Comparison of ENCODE assay signal across 23 mouse cellular contexts in the genomic region with DNA sequence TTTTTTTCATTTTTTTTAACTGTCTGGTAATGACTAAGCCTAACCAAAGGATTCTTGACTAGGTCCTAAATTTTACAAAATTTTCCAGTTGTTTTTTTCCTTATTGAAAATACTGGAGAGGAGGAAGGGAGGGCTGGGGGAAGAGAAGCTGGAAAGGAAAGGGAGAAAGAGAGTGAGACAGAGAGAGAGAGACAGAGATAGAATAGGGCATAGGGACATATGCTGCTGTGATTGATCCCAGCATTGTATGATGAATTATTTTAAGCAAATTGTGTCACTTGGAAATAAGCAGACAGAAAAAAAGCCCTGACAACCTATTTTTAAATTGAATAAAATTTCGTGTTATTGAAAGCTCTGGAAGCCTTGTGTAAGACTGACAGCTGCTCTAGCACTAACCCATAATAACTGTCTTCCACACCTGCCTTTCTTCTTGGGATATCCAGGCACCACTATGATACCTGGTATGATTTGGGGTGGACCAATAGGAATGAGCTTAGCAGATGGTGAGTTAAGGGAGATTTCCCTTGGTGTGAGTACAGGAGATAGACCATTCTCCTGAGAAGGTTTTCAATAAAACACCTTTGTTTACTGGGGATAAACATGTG.
DNase-seq lines count a peak whose midpoint lies in the region; ATAC-seq lines count a peak whose summit lies in the region.
"Had no signal": no experiment of that assay in that cellular context is flagged by ENCODE, and none has a peak within 500 bp of the region (broad histone marks: within the 10 kb centered on the region; RNA-seq: fewer than 3 reads in every experiment).

No protein-coding gene starts in this region.

- H3K27ac ChIP-seq in forebrain, embryonic 11.5 days (ENCODE audit: low read depth, low read length) = no peak overlapping the region
- no peak overlapping the region for H3K27ac ChIP-seq in forebrain, embryonic 14.5 days (ENCODE audit: low read depth, low read length)
- no peak overlapping the region for H3K27ac ChIP-seq in midbrain, embryonic 11.5 days (ENCODE audit: low read depth, low read length)
- H3K27ac ChIP-seq in midbrain, embryonic 10.5 days (replicated peaks) = no peak overlapping the region
- H3K27ac ChIP-seq: forebrain, embryonic 10.5 days; heart, embryonic 15.5 days; hindbrain, embryonic 10.5 days; hindbrain, embryonic 13.5 days had no signal

- no peak overlapping the region for H3K4me3 ChIP-seq in forebrain, embryonic 11.5 days (ENCODE audit: low read depth, low read length)
- no peak overlapping the region for H3K4me3 ChIP-seq in forebrain, embryonic 14.5 days (ENCODE audit: low read depth, low read length)
- H3K4me3 ChIP-seq in midbrain, embryonic 11.5 days (ENCODE audit: low read depth, low read length) = no peak overlapping the region
- no peak overlapping the region for H3K4me3 ChIP-seq in midbrain, embryonic 10.5 days
- H3K4me3 ChIP-seq: forebrain, embryonic 10.5 days; heart, embryonic 12.5 days; heart, embryonic 15.5 days; hindbrain, embryonic 10.5 days; hindbrain, embryonic 13.5 days had no signal

- 68% methylated on average over 1 of the region's 1 CpGs for WGBS in forebrain, embryonic 11.5 days
- WGBS in forebrain, embryonic 14.5 days = 56% methylated on average over 1 of the region's 1 CpGs
- WGBS in midbrain, embryonic 11.5 days = 57% methylated on average over 1 of the region's 1 CpGs
- WGBS in midbrain, embryonic 10.5 days = 73% methylated on average over 1 of the region's 1 CpGs

- H3K9ac ChIP-seq in forebrain, embryonic 11.5 days (ENCODE audit: low read length) = no peak overlapping the region
- H3K9ac ChIP-seq in forebrain, embryonic 14.5 days (ENCODE audit: low read length) = no peak overlapping the region
- H3K9ac ChIP-seq in midbrain, embryonic 11.5 days (ENCODE audit: low read length) = no peak overlapping the region
- H3K9ac ChIP-seq: heart, embryonic 12.5 days; heart, embryonic 15.5 days; hindbrain, embryonic 13.5 days had no signal

- no peaks in the 10 kb centered on the region for H3K36me3 ChIP-seq in forebrain, embryonic 11.5 days (ENCODE audit: control insufficient read depth, insufficient read depth, low read length)
- H3K36me3 ChIP-seq in forebrain, embryonic 14.5 days (ENCODE audit: control insufficient read depth, insufficient read depth, low read length) = no peaks in the 10 kb centered on the region
- no peaks in the 10 kb centered on the region for H3K36me3 ChIP-seq in midbrain, embryonic 11.5 days (ENCODE audit: control insufficient read depth, insufficient read depth, low read length)
- H3K36me3 ChIP-seq in midbrain, embryonic 10.5 days = no peaks in the 10 kb centered on the region
- H3K36me3 ChIP-seq: forebrain, embryonic 10.5 days; heart, embryonic 12.5 days; heart, embryonic 15.5 days; hindbrain, embryonic 10.5 days; hindbrain, embryonic 13.5 days had no signal

- no peaks in the 10 kb centered on the region for H3K27me3 ChIP-seq in forebrain, embryonic 11.5 days (ENCODE audit: control insufficient read depth, insufficient read depth, low read length)
- H3K27me3 ChIP-seq in forebrain, embryonic 14.5 days (replicated peaks; ENCODE audit: control insufficient read depth, insufficient read depth, low read length) = no peaks in the 10 kb centered on the region
- no peaks in the 10 kb centered on the region for H3K27me3 ChIP-seq in midbrain, embryonic 11.5 days (ENCODE audit: control insufficient read depth, insufficient read depth, low read length)
- no peaks in the 10 kb centered on the region for H3K27me3 ChIP-seq in midbrain, embryonic 10.5 days (ENCODE audit: low read depth, poor library complexity, severe bottlenecking)
- H3K27me3 ChIP-seq: heart, embryonic 12.5 days; heart, embryonic 15.5 days; hindbrain, embryonic 13.5 days had no signal

- H3K4me2 ChIP-seq in forebrain, embryonic 11.5 days (ENCODE audit: low read depth, low read length, severe bottlenecking) = no peak overlapping the region
- H3K4me2 ChIP-seq in forebrain, embryonic 14.5 days (ENCODE audit: low read length) = no peak overlapping the region
- H3K4me2 ChIP-seq in midbrain, embryonic 11.5 days = no peak overlapping the region
- H3K4me2 ChIP-seq: heart, embryonic 12.5 days; heart, embryonic 15.5 days; hindbrain, embryonic 13.5 days had no signal

- 0 out of 2 replicates have a peak, but pooled peaks have one; percentile 7 for ATAC-seq in forebrain, embryonic 11.5 days (replicated peaks; ENCODE audit: low FRiP score)
- ATAC-seq in forebrain, embryonic 14.5 days = no peak
- peak; percentile 44; the same call in 1 of the 2 replicates for ATAC-seq in frontal cortex, adult (ENCODE audit: low TSS enrichment)
- no peak for ATAC-seq in midbrain, embryonic 11.5 days (ENCODE audit: low FRiP score)
- ATAC-seq: activated CD4-positive, CD25-positive, alpha-beta regulatory T cell, adult 4 months; hindbrain, embryonic 16.5 days had no signal

- no peak for DNase-seq in forebrain, embryonic 11.5 days (ENCODE audit: low spot score)
- DNase-seq in forebrain, embryonic 14.5 days (ENCODE audit: low spot score) = no peak
- DNase-seq in frontal cortex, postnatal 10 days (ENCODE audit: low spot score in 2 of 2) = no peak
- peak; percentile 35 for DNase-seq in midbrain, embryonic 11.5 days (ENCODE audit: low spot score, missing footprints)
- no peak for DNase-seq in midbrain, embryonic 10.5 days (ENCODE audit: low spot score)
- DNase-seq in brain, adult 2 months (ENCODE audit: low read depth, low spot score) = peak; percentile 10
- DNase-seq: adrenal gland, adult 8-10 months; adrenal gland, postnatal 25 days; cerebellum, adult 18-20 months; cerebellum, adult 9-10 months; cerebellum, postnatal 14 days; gastrocnemius, postnatal 25 days; heart, adult 18-20 months; heart, postnatal 10 days; heart, postnatal 36 days had no signal

- H3K4me1 ChIP-seq in forebrain, embryonic 11.5 days (replicated peaks; ENCODE audit: control insufficient read depth, insufficient read depth, low read length) = no peaks in the 10 kb centered on the region
- H3K4me1 ChIP-seq in forebrain, embryonic 14.5 days (ENCODE audit: control insufficient read depth, insufficient read depth, low read length) = no peaks in the 10 kb centered on the region
- H3K4me1 ChIP-seq in midbrain, embryonic 11.5 days (ENCODE audit: control insufficient read depth, insufficient read depth, low read length) = no peaks in the 10 kb centered on the region
- H3K4me1 ChIP-seq in midbrain, embryonic 10.5 days = peaks cover 5% of the 10 kb centered on the region; the same call in 1 of the 2 replicates
- H3K4me1 ChIP-seq: heart, embryonic 12.5 days; heart, embryonic 15.5 days; hindbrain, embryonic 10.5 days; hindbrain, embryonic 13.5 days had no signal

- H3K9me3 ChIP-seq in forebrain, embryonic 11.5 days (ENCODE audit: control insufficient read depth, low read length) = no peaks in the 10 kb centered on the region
- H3K9me3 ChIP-seq in forebrain, embryonic 14.5 days (replicated peaks; ENCODE audit: control insufficient read depth, low read length) = no peaks in the 10 kb centered on the region
- H3K9me3 ChIP-seq in midbrain, embryonic 11.5 days (ENCODE audit: control insufficient read depth, low read length) = no peaks in the 10 kb centered on the region
- no peaks in the 10 kb centered on the region for H3K9me3 ChIP-seq in midbrain, embryonic 10.5 days (replicated peaks)
- H3K9me3 ChIP-seq: forebrain, embryonic 10.5 days; heart, embryonic 12.5 days; heart, embryonic 15.5 days; hindbrain, embryonic 10.5 days; hindbrain, embryonic 13.5 days had no signal

Comparison
In these comparisons a context has a peak if more than half of its experiments do, and no peak if none do; other contexts are left out.
1. ATAC-seq: peak in forebrain, embryonic 11.5 days (single experiment) and frontal cortex, adult (single experiment); none in forebrain, embryonic 14.5 days (single experiment) and midbrain, embryonic 11.5 days (single experiment).
2. DNase-seq: peak in midbrain, embryonic 11.5 days (single experiment) and brain, adult 2 months (single experiment); none in forebrain, embryonic 11.5 days (single experiment), forebrain, embryonic 14.5 days (single experiment), frontal cortex, postnatal 10 days (0 of 2) and midbrain, embryonic 10.5 days (single experiment).